Mouse (Mus musculus): ENCODE measurements around the gene Tmem178. TPM values are rescaled to one million over a fixed set of nuclear protein-coding genes. Genes with fewer than 3 reads are reported as not detected.
A peak's percentile ranks its signal among the peaks of the same experiment; 100 is the strongest.

The Tmem178 gene
- polyA plus RNA-seq, 1 experiment, result not detected

GRCm38 (mm10) chr17:81010844-81011685, 66.6 kb downstream of the Tmem178 start:
- Histone ChIP-seq H3K4me3 (ENCODE audit: insufficient read depth, low read length) (no peak overlapping the region), H3K27ac (ENCODE audit: insufficient read depth, low read depth, low read length) (no peak overlapping the region), H3K4me1 (ENCODE audit: control insufficient read depth, insufficient read depth, low read length) (peaks cover 3% of the 10 kb centered on the region)
- TF ChIP-seq POLR2A (IDR thresholded peaks at IDR 0.05; ENCODE audit: borderline replicate concordance, low read depth, low read length) (no peak), CTCF (IDR thresholded peaks at IDR 0.05; ENCODE audit: low read depth, low read length) (no peak)

GRCm38 (mm10) chr17:81015814-81016447, 71.5 kb downstream of the Tmem178 start:
- no peak for TF ChIP-seq CTCF (IDR thresholded peaks at IDR 0.05; ENCODE audit: low read depth, low read length)
- TF ChIP-seq POLR2A (IDR thresholded peaks at IDR 0.05; ENCODE audit: borderline replicate concordance, low read depth, low read length), result no peak
- H3K27ac ChIP-seq (ENCODE audit: insufficient read depth, low read depth, low read length), result peak overlapping the region; percentile 41
- H3K4me3 ChIP-seq (ENCODE audit: insufficient read depth, low read length), result no peak overlapping the region
- H3K4me1 ChIP-seq (ENCODE audit: control insufficient read depth, insufficient read depth, low read length), result peaks cover 11% of the 10 kb centered on the region

GRCm38 (mm10) chr17:81017132-81017531, 72.7 kb downstream of the Tmem178 start:
- H3K27ac ChIP-seq (ENCODE audit: insufficient read depth, low read depth, low read length), result no peak overlapping the region
- no peak overlapping the region for H3K4me3 ChIP-seq (ENCODE audit: insufficient read depth, low read length)
- TF ChIP-seq CTCF (IDR thresholded peaks at IDR 0.05; ENCODE audit: low read depth, low read length) (no peak), POLR2A (IDR thresholded peaks at IDR 0.05; ENCODE audit: borderline replicate concordance, low read depth, low read length) (no peak)
- peaks cover 11% of the 10 kb centered on the region for H3K4me1 ChIP-seq (ENCODE audit: control insufficient read depth, insufficient read depth, low read length)

- H3K27ac ChIP-seq (ENCODE audit: insufficient read depth, low read depth, low read length), result no peak overlapping the region
- no peak for TF ChIP-seq POLR2A (IDR thresholded peaks at IDR 0.05; ENCODE audit: borderline replicate concordance, low read depth, low read length)
- TF ChIP-seq CTCF (IDR thresholded peaks at IDR 0.05; ENCODE audit: low read depth, low read length), result no peak
- no peak overlapping the region for H3K4me3 ChIP-seq (ENCODE audit: insufficient read depth, low read length)
- peaks cover 18% of the 10 kb centered on the region for H3K4me1 ChIP-seq (ENCODE audit: control insufficient read depth, insufficient read depth, low read length)
Observed at GRCm38 (mm10) chr17:81027331-81027730, 82.9 kb downstream of the Tmem178 start.

- H3K4me1 ChIP-seq (ENCODE audit: control insufficient read depth, insufficient read depth, low read length), result peaks cover 12% of the 10 kb centered on the region
- no peak overlapping the region for H3K4me3 ChIP-seq (ENCODE audit: insufficient read depth, low read length)
- H3K27ac ChIP-seq (ENCODE audit: insufficient read depth, low read depth, low read length), result no peak overlapping the region
- TF ChIP-seq POLR2A (IDR thresholded peaks at IDR 0.05; ENCODE audit: borderline replicate concordance, low read depth, low read length), result no peak
- no peak for TF ChIP-seq CTCF (IDR thresholded peaks at IDR 0.05; ENCODE audit: low read depth, low read length)
Observed at GRCm38 (mm10) chr17:81031830-81032442, 87.5 kb downstream of the Tmem178 start.

- TF ChIP-seq POLR2A (IDR thresholded peaks at IDR 0.05; ENCODE audit: borderline replicate concordance, low read depth, low read length), result no peak
- H3K27ac ChIP-seq (ENCODE audit: insufficient read depth, low read depth, low read length), result no peak overlapping the region
Observed at GRCm38 (mm10) chr17:81032957-81033356, 88.5 kb downstream of the Tmem178 start.

GRCm38 (mm10) chr17:81035354-81035753, 90.9 kb downstream of the Tmem178 start:
- Histone ChIP-seq H3K4me3 (ENCODE audit: insufficient read depth, low read length) (no peak overlapping the region), H3K27ac (ENCODE audit: insufficient read depth, low read depth, low read length) (no peak overlapping the region), H3K4me1 (ENCODE audit: control insufficient read depth, insufficient read depth, low read length) (peaks cover 8% of the 10 kb centered on the region)
- no peak for TF ChIP-seq POLR2A (IDR thresholded peaks at IDR 0.05; ENCODE audit: borderline replicate concordance, low read depth, low read length)
- TF ChIP-seq CTCF (IDR thresholded peaks at IDR 0.05; ENCODE audit: low read depth, low read length), result no peak

More at GRCm38 (mm10) chr17:81032957-81033356, 88.5 kb downstream of the Tmem178 start:
- Histone ChIP-seq H3K4me3 (ENCODE audit: insufficient read depth, low read length) (no peak overlapping the region), H3K4me1 (ENCODE audit: control insufficient read depth, insufficient read depth, low read length) (peaks cover 6% of the 10 kb centered on the region)

- no peak overlapping the region for H3K27ac ChIP-seq (ENCODE audit: insufficient read depth, low read depth, low read length)
- TF ChIP-seq CTCF (IDR thresholded peaks at IDR 0.05; ENCODE audit: low read depth, low read length) (no peak), POLR2A (IDR thresholded peaks at IDR 0.05; ENCODE audit: borderline replicate concordance, low read depth, low read length) (no peak)
- peaks cover 15% of the 10 kb centered on the region for H3K4me1 ChIP-seq (ENCODE audit: control insufficient read depth, insufficient read depth, low read length)
- H3K4me3 ChIP-seq (ENCODE audit: insufficient read depth, low read length), result no peak overlapping the region
Observed at GRCm38 (mm10) chr17:81038707-81039408, 94.4 kb downstream of the Tmem178 start.

GRCm38 (mm10) chr17:81041662-81042061, 97.2 kb downstream of the Tmem178 start:
- Histone ChIP-seq H3K27ac (ENCODE audit: insufficient read depth, low read depth, low read length) (no peak overlapping the region), H3K4me3 (ENCODE audit: insufficient read depth, low read length) (no peak overlapping the region), H3K4me1 (ENCODE audit: control insufficient read depth, insufficient read depth, low read length) (peaks cover 15% of the 10 kb centered on the region)
- TF ChIP-seq CTCF (IDR thresholded peaks at IDR 0.05; ENCODE audit: low read depth, low read length) (no peak), POLR2A (IDR thresholded peaks at IDR 0.05; ENCODE audit: borderline replicate concordance, low read depth, low read length) (no peak)

All from bone marrow macrophage, adult 2 months (primary cell).